Mouse (Mus musculus): ENCODE results near the gene Tfap2c. TPM values are rescaled to one million over a fixed set of nuclear protein-coding genes. Genes with fewer than 3 reads are reported as not detected.

Tfap2c gene
- total RNA-seq, 2 experiments from 2014 or later = 0.12 to 0.16 TPM

DNA sequence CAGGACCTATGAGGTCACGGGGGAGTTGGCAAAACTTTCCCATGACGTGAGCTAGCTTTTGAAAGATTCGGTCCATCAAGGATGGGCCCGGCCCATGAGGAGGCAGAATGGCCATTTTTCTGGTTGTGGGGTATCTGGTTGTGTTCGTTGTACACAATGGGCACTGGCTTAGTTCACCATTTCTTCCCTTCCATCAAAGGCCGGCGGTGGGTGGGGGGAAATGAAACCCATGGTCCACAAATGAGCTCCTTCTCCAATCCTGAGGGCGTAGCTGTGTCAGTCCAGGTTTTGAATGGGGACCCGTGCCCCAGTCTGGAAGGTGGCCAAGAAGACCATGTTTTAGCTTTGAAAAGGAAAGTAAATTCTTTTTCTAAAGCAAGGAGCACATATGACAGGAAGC lies 4.8 kb downstream of the Tfap2c start:
- TF ChIP-seq CTCF (IDR thresholded peaks at IDR 0.05) = no peak
- intact Hi-C loops (cut with DNase I) = loop anchor here (5.0 to 10.0 kb wide), 2 partner anchors 181 to 268 kb away; no protein-coding TSS in a partner anchor
- H3K27ac ChIP-seq = no peak overlapping the region
- H3K4me3 ChIP-seq = no peak overlapping the region
- DNase-seq (ENCODE audit: extremely low spot score in 1 of 2, low spot score in 2 of 2) = no peak

- intact Hi-C loops (cut with DNase I) = loop anchor here (10.0 kb wide), 1 partner anchor 176 kb away; no protein-coding TSS in a partner anchor
- Histone ChIP-seq H3K4me3 (no peak overlapping the region), H3K27ac (no peak overlapping the region)
- TF ChIP-seq CTCF (IDR thresholded peaks at IDR 0.05) = no peak
- no peak for DNase-seq (ENCODE audit: extremely low spot score in 1 of 2, low spot score in 2 of 2)
Observed at GRCm38 (mm10) chr2:172558674-172559468, 9.5 kb downstream of the Tfap2c start.

DNA sequence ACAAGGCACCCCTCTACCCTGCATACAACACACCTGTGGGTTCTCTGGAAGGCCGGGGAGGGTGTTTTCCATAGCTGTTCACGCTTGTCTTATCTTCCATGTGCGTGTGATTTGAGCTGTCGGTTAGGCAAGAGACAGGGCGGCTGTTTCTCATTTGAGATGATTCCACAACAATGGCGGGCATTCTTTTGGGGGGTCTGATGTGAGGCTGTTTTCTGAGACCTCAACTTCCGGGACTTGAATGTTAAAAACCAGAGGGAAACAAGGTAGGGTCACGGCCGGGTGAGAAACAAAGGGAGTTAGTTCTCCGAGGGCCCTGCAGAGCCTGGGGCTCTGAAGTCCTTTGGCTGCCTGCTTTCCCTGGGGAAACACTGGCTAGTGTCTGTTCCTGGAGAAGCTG lies 11.6 kb downstream of the Tfap2c start:
- no peak overlapping the region for H3K4me3 ChIP-seq
- intact Hi-C loops (cut with DNase I) = no loop called here
- DNase-seq (ENCODE audit: extremely low spot score in 1 of 2, low spot score in 2 of 2) = no peak
- no peak overlapping the region for H3K27ac ChIP-seq
- TF ChIP-seq CTCF (IDR thresholded peaks at IDR 0.05) = no peak

GRCm38 (mm10) chr2:172567835-172568234 lies 18.4 kb downstream of the Tfap2c start:
- no peak overlapping the region for H3K4me3 ChIP-seq
- intact Hi-C loops (cut with DNase I) = no loop called here
- TF ChIP-seq CTCF (IDR thresholded peaks at IDR 0.05) = no peak
- no peak for DNase-seq (ENCODE audit: extremely low spot score in 1 of 2, low spot score in 2 of 2)
- no peak overlapping the region for H3K27ac ChIP-seq

DNA sequence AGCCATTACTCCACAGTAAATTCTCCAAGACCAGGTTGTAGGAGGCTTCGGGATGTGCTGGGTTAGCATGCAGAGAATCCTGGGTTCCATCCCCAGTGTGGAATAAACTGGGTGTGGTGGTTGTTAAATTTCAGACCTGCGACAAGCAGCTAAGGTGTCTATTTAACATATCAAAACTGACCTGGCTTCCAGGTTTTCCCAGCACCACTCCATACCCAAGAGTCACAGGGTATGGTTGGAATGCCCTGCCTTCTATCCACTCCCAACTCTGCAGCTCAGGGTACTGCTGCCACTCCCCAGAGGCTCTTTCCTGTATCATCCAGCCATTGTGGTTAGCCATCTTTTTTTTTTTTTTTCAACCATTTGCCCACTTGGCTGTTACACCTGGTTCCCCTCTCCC lies 19.1 kb downstream of the Tfap2c start:
- Histone ChIP-seq H3K4me3 (no peak overlapping the region), H3K27ac (no peak overlapping the region)
- DNase-seq (ENCODE audit: extremely low spot score in 1 of 2, low spot score in 2 of 2) = no peak
- TF ChIP-seq CTCF (IDR thresholded peaks at IDR 0.05) = no peak
- intact Hi-C loops (cut with DNase I) = no loop called here

DNA sequence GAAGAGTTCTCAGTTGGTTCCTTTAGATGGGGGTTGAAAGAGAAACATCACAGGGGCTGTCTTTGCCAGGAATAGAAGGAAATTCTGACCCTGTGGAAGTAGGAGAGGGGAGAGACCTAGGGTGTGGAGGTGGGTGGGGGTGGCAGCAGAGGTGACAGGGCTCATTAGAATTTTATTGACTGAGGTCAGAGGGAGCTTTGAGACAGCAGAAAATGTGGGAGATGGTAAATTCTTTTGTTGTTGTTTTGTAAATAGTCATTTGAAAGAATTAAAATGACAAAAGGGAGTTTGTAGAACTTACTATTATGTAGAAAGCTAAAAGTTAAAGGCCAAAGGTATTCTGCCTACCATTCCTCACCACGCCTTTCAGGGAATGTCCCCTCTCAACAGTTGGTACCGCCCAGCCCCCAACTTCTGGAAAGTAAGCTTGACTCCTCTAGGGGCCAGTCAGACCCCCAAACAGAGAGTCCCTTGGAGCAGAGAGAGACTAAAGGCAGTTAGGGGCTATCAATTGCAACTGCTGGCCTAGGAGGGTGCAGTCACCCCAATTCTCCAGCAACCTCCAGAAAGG lies 27.9 kb downstream of the Tfap2c start:
- no peak overlapping the region for H3K4me3 ChIP-seq
- no peak for DNase-seq (ENCODE audit: extremely low spot score in 1 of 2, low spot score in 2 of 2)
- H3K27ac ChIP-seq = no peak overlapping the region
- intact Hi-C loops (cut with DNase I) = no loop called here
- TF ChIP-seq CTCF (IDR thresholded peaks at IDR 0.05) = no peak

DNA sequence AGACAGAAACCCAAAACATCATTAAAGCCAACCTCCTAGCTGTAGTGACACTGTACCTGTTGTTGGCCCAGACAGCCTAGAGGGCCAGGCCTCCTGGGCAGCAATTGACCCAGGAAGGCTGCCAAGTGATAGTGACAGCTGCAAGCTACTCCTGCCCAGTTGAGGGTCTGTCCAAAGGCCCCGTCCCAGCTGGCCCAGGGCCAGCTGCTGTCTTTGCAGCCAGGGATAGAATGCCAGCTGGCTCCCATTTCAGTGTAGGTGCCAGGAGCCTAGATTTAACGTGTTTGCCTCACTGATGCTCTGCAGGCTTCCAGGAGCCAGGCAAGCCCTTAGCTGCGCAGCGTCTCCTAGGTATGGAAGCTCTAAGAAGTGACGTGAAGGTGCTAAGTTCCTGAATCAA lies 29.8 kb downstream of the Tfap2c start:
- no peak for TF ChIP-seq CTCF (IDR thresholded peaks at IDR 0.05)
- H3K4me3 ChIP-seq = no peak overlapping the region

DNA sequence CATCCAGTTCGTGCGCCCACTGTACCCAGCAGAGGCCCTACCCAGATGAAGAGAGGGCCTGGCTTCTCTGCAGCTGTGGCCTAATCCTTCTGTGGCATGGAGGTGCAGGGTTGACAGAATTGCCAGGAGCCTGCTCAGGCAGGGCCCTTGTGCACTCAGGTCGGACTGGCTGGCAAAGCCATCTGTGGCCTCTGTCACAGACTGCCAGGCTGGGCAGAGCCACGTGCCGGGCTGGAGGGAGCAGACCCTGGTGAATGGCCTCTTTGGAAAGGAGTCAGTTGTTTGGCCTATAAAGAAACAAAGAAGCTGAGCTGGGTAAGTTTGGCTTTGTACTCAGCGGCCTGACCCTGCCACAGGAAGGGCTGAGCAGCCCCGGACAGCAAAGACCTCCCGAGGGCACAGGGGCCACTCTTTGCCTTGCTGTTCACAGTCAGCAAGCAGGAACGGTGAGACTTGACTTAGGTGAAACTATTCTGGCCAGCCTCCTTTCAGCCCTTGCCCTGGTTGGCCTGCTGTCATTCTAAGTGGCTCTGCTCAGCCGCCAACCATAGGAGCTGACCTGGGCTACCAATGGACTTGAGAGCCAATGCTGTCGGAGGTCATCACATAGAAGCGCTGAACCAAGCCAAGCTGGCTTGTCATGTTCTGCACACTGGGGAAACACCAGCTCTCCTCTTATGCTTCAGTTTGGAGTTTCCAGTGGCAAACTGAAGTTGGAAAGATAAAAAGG lies 31.3 kb downstream of the Tfap2c start:
- intact Hi-C loops (cut with DNase I) = no loop called here
- TF ChIP-seq CTCF (IDR thresholded peaks at IDR 0.05) = no peak
- Histone ChIP-seq H3K27ac (no peak overlapping the region), H3K4me3 (no peak overlapping the region)
- no peak for DNase-seq (ENCODE audit: extremely low spot score in 1 of 2, low spot score in 2 of 2)

More for the DNA sequence above, 29.8 kb downstream of the Tfap2c start:
- DNase-seq (ENCODE audit: extremely low spot score in 1 of 2, low spot score in 2 of 2) = peak in 1 of 2 experiments; percentile 16
- H3K27ac ChIP-seq = no peak overlapping the region
- intact Hi-C loops (cut with DNase I) = no loop called here

DNA sequence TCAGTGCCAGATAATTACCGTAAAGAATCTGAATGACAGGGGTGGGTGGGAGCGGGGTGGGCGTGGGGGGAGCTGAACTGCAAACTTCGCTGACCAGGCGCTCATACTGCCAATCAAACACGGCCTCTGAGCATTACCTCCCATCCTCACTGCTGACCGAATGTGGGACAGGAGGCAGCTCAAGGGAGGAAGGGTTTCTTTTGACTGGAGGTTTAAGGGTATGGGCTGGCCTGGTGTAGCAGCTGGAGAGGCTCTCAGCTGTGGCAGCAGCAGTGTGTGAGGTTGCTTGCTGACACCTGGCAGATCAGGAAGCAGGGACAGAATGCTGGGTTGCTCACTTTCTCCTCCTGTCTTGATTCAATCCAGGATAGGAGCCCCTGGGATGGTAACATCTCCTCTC lies 33.9 kb downstream of the Tfap2c start:
- intact Hi-C loops (cut with DNase I) = no loop called here
- no peak for DNase-seq (ENCODE audit: extremely low spot score in 1 of 2, low spot score in 2 of 2)
- Histone ChIP-seq H3K4me3 (no peak overlapping the region), H3K27ac (no peak overlapping the region)
- no peak for TF ChIP-seq CTCF (IDR thresholded peaks at IDR 0.05)

DNA sequence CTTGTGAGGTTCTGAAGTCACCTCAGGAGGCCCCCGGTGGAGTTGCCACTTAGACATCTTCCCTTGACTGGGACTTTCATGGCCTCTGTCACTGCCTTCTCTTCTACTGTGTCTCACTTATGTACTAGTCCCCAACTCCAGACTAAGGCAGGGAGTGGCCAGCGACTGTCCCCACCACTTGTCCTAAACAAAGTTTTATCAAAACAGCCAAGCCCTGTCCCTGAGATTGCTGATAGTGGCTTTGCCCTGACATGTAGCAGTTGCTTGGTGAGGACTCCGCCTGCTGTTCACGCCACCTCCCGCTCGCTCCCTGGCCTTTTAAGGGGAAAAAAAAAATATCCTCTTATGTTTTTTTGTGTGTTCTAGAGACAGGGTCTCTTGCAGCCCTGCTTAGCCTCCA lies 35.9 kb downstream of the Tfap2c start:
- no peak for TF ChIP-seq CTCF (IDR thresholded peaks at IDR 0.05)
- no peak for DNase-seq (ENCODE audit: extremely low spot score in 1 of 2, low spot score in 2 of 2)

DNA sequence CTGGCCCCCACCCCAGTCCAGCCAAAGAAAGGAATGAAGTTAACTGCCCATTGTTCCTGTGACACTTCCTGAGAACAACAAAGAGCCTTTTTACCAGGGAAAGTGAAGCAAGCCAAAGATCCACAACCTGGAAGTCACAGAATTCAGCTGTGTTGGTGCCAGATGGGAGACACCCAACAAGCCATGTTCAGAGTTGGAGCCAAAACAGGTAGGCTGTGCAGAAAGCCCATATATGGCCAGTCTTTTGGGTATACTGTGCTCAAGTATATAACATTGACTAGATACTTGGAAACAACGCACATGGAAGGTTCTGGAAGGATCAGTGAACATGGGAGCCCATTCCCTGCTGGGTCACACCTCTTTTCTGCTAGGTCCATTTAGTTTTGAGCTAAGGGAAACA lies 39.7 kb downstream of the Tfap2c start:
- TF ChIP-seq CTCF (IDR thresholded peaks at IDR 0.05) = no peak
- H3K4me3 ChIP-seq = no peak overlapping the region
- no peak overlapping the region for H3K27ac ChIP-seq
- intact Hi-C loops (cut with DNase I) = no loop called here
- no peak for DNase-seq (ENCODE audit: extremely low spot score in 1 of 2, low spot score in 2 of 2)

More for the DNA sequence above, 35.9 kb downstream of the Tfap2c start:
- Histone ChIP-seq H3K4me3 (no peak overlapping the region), H3K27ac (no peak overlapping the region)
- intact Hi-C loops (cut with DNase I) = no loop called here

DNA sequence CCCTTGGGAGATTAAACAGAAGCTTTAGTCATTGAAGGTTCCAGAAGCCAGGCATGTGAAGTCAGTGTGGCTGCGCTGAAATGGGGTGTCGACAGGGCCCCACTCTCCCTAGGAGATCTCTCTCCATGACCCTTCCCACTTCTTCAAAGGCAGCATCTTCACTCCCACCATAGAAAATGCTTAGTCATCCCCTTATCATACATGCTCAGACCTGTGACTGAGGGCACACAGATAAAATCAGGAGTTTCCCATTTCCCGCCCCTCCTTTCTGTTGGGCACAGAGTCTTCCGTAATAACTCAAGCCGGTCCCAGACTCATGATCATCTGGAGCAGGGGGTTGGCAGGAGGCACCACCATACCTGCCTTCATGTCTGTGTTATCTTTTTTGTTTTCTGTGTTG lies 41.4 kb downstream of the Tfap2c start:
- intact Hi-C loops (cut with DNase I) = no loop called here
- no peak for TF ChIP-seq CTCF (IDR thresholded peaks at IDR 0.05)
- Histone ChIP-seq H3K4me3 (no peak overlapping the region), H3K27ac (no peak overlapping the region)
- DNase-seq (ENCODE audit: extremely low spot score in 1 of 2, low spot score in 2 of 2) = no peak

Measured in left cerebral cortex, adult 2 months (tissue).